Mouse (Mus musculus) liver, embryonic 14.5 days (tissue): ENCODE data around the gene Slc38a6.

Source experiments
- CTCF ChIP-seq: IDR thresholded peaks from 2 replicates; pipeline ENCODE4 v1.5.1; 2016; ENCODE audit warnings: antibody characterized with exemption, low read depth, control low read depth
- EP300 ChIP-seq: IDR thresholded peaks from 2 replicates; pipeline ENCODE4 v1.6.1; 2016; ENCODE audit warnings: antibody characterized with exemption, low read depth

DNA sequence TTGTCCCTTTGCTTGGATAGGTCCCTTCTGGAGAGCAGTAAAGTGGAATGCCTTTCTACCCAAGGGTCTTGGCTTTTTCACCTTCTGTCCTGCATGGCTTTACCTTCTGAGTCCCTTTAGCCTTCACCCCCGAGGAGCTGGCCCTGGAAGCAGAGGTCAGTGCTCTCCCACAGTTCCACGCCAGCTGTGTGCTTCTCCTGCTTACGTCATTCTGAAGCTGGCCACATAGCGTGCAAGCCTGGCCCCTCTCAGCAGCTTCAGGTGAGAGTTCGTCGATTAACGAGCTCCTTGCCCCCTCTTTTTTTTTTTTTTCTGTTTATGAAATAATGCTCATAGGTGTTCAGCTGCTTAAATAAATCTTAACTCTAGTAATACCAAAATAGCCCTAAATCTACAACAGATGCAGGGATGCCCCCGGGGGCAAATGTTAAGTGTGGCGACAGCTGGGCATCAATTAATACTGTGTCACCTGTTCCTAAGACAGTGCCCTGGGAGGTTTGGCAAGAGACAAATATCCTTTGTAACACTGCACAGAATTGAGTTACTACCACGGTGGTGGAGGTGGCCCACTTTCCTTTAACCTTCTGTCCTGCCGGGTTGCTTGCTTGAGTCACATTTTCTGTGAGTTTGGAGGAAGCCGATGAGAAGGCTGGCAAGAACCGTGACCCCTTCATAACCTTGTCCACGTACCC is 68.7 kb downstream of the Slc38a6 start:
- TF ChIP-seq CTCF (no peak), EP300 (no peak)
